Mouse (Mus musculus): ENCODE results near the gene Zfp697.
"Not testable (repeated sequence)": the region's sequence is repeated elsewhere in the genome, so short reads cannot be mapped to it uniquely, and the experiment has no call there.

Zfp697 gene

GRCm38 (mm10) chr3:98368776-98369175 lies 13.5 kb upstream of the Zfp697 start:
- no peak for DNase-seq (ENCODE audit: low spot score in 2 of 2)

GRCm38 (mm10) chr3:98374062-98374719 lies 8.1 kb upstream of the Zfp697 start:
- DNase-seq (ENCODE audit: low spot score in 2 of 2): no peak

GRCm38 (mm10) chr3:98374980-98375379 lies 7.3 kb upstream of the Zfp697 start:
- DNase-seq (ENCODE audit: low spot score in 2 of 2): no peak

GRCm38 (mm10) chr3:98378267-98378666 lies 4.0 kb upstream of the Zfp697 start:
- no peak for DNase-seq (ENCODE audit: low spot score in 2 of 2)

GRCm38 (mm10) chr3:98379236-98379635 lies 3.0 kb upstream of the Zfp697 start:
- no peak for DNase-seq (ENCODE audit: low spot score in 2 of 2)

- DNase-seq (ENCODE audit: low spot score in 2 of 2): no peak
These were observed 500 bp upstream of the Zfp697 start for GRCm38 (mm10) chr3:98381677-98382245.

GRCm38 (mm10) chr3:98383024-98383790 lies 946 bp downstream of the Zfp697 start:
- DNase-seq (ENCODE audit: low spot score in 2 of 2): no peak

- no peak for DNase-seq (ENCODE audit: low spot score in 2 of 2)
These were observed 4.8 kb downstream of the Zfp697 start for GRCm38 (mm10) chr3:98387086-98387485.

- DNase-seq (ENCODE audit: low spot score in 2 of 2): no peak
These were observed 5.5 kb downstream of the Zfp697 start for GRCm38 (mm10) chr3:98387756-98388155.

GRCm38 (mm10) chr3:98389305-98389704 lies 7.0 kb downstream of the Zfp697 start:
- DNase-seq (ENCODE audit: low spot score in 2 of 2): no peak

- DNase-seq (ENCODE audit: low spot score in 2 of 2): not testable (repeated sequence)
These were observed 22.1 kb downstream of the Zfp697 start for GRCm38 (mm10) chr3:98404268-98404895.

- not testable (repeated sequence) for DNase-seq (ENCODE audit: low spot score in 2 of 2)
These were observed 23.6 kb downstream of the Zfp697 start for GRCm38 (mm10) chr3:98405877-98406276.

GRCm38 (mm10) chr3:98406569-98407144 lies 24.4 kb downstream of the Zfp697 start:
- DNase-seq (ENCODE audit: low spot score in 2 of 2): not testable (repeated sequence)

- DNase-seq (ENCODE audit: low spot score in 2 of 2): not testable (repeated sequence)
These were observed 25.1 kb downstream of the Zfp697 start for GRCm38 (mm10) chr3:98407261-98407780.

GRCm38 (mm10) chr3:98410619-98411580 lies 28.6 kb downstream of the Zfp697 start:
- DNase-seq (ENCODE audit: low spot score in 2 of 2): not testable (repeated sequence)

- no peak for DNase-seq (ENCODE audit: low spot score in 2 of 2)
These were observed 31.5 kb downstream of the Zfp697 start for GRCm38 (mm10) chr3:98413733-98414132.

- no peak for DNase-seq (ENCODE audit: low spot score in 2 of 2)
These were observed 32.0 kb downstream of the Zfp697 start for GRCm38 (mm10) chr3:98414296-98414695.

- no peak for DNase-seq (ENCODE audit: low spot score in 2 of 2)
These were observed 34.4 kb downstream of the Zfp697 start for GRCm38 (mm10) chr3:98416426-98417250.

GRCm38 (mm10) chr3:98417328-98417727 lies 35.1 kb downstream of the Zfp697 start:
- no peak for DNase-seq (ENCODE audit: low spot score in 2 of 2)
